Mouse (Mus musculus): ENCODE data around the gene Zfp467. TPM values are rescaled to one million over a fixed set of nuclear protein-coding genes. Genes with fewer than 3 reads are reported as not detected.

Gene Zfp467
- 14.9 TPM for polyA plus RNA-seq (2014; fragmentation: Illumina TruSeq; extraction: RNeasy Lipid Tissue Mini Kit (QIAGEN cat#74804); ENCODE audit: low read depth, low replicate concordance)

DNA sequence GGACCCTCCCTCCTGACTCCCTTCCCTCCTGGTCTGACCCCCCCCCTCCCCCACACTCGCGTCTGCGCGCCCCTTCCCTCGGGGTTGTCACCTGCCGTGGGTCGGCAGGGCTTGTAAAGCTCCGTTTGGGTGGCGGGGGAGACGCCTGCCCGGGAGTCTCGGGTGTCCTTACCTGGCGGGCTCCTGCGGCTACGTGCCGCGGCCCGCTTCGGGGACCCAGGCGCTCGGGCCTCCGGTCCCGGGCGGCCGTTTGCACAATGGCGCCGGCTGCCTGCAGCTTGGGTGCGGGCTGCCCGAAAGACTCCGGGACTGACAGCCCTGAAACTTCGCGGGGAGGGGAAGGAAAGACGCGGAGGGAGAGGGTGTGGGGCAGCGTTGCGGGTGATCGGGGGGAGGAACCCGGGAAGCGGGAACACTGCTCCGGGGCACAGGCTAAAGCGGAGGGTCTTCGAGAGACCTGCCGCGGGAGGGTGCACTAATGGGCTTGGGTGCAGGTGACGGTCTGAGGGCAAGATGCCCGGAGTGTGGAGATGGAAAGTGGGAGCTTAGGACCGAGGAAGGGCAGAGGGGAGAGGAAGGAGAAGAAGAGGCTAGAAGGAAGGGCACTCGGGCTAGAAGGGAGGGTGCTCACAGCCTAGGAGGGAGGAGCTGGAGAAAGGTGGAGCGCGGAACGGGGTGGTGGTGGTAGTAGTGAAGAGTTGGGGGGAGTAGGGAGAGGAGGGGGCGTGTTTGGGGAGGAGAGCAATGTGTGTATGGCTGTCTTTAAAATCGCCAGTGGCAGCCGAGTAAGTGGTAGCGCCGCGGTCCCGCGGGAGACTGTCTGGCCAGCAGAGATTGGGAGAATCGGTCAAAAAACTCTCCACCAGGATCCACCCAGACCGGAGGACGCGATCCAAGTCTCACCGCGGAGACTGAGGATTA lies at the start of gene Zfp467:
Zfp467 (minus strand) TSS at position 645 of the 921 bp plus-strand sequence.

DNA sequence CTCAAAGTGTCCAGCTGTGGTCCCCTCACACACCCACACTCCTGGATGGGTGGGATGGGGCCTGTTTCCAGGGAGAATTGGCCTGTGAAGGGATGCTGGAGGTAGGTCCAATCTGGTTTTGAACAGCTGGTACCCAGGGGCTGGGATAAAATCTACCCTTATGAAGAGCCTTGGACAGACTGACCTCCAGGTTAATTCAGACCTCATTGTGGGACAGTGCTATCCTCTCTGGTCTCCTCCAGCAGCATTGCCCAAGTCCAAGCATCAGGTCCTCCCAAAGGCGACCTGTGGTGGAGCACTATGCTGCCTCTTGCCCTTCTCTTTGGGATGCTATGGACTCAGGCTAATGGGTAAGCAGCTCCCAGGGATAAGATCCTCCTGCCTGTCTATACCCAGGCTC lies 2.3 kb upstream of the Zfp467 start, which contains the start of gene Sspo:
Sspo (plus strand) TSS at position 301 of the 400 bp plus-strand sequence.

DNA sequence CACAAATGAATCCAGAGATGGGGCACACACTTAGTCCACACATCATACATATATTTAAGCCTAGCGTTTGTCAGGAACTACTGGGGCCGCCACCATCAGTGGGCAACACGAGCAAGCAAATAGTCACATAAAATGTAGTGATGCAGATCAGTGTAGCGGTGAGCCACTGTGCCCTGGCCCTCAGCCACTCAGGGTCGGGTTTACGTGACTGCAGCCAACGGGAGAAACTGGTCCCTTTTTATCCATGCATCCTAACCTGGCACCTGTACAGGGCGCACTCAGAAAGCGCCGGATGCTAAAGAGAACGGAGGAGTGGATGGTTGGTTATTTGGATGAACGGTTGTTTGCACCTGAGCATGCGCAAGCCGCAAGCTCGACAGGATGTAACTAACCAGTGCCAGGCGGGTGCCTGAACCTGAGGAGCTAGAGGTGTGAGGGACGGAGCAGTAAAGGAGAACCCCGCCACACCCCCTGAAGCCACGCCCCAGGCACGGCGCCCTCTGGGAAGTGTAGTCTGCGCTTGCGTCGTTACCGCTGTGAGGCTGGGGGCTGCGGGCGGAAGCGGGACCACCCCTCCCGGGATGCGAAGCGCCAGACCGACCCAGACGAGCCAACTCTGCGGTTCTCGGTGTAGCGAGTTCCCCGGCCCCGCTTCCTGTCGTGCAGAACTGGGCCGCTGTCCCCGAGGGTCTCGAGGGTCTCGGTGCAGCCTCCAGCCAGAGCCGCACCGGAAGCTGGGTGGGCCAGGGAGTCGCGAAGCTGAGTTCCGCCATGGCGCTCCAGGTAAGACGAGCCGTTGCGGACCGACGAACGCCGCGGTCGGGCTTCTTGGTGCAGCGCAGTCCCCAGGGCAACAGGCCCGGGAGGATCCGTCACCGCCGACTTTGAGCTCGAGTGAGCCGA lies 50.3 kb downstream of the Zfp467 start, which contains the start of gene Krba1:
Krba1 (plus strand) TSS at position 482 of the 903 bp plus-strand sequence.

Other genes starting within 250 kb of the Zfp467 start
- 9.7 TPM for gene Krba1, start 50.2 kb downstream of the Zfp467 start, polyA plus RNA-seq (2014; fragmentation: Illumina TruSeq; extraction: RNeasy Lipid Tissue Mini Kit (QIAGEN cat#74804); ENCODE audit: low read depth, low replicate concordance)
- gene Sspo, start 2.4 kb upstream of the Zfp467 start, polyA plus RNA-seq (2014; fragmentation: Illumina TruSeq; extraction: RNeasy Lipid Tissue Mini Kit (QIAGEN cat#74804); ENCODE audit: low read depth, low replicate concordance): not detected
- 55.5 TPM for gene Atp6v0e2, start 91.8 kb upstream of the Zfp467 start, polyA plus RNA-seq (2014; fragmentation: Illumina TruSeq; extraction: RNeasy Lipid Tissue Mini Kit (QIAGEN cat#74804); ENCODE audit: low read depth, low replicate concordance)
- gene Lrrc61, start 109.0 kb upstream of the Zfp467 start, polyA plus RNA-seq (2014; fragmentation: Illumina TruSeq; extraction: RNeasy Lipid Tissue Mini Kit (QIAGEN cat#74804); ENCODE audit: low read depth, low replicate concordance): 8.5 TPM
- gene Rarres2, start 127.0 kb upstream of the Zfp467 start, polyA plus RNA-seq (2014; fragmentation: Illumina TruSeq; extraction: RNeasy Lipid Tissue Mini Kit (QIAGEN cat#74804); ENCODE audit: low read depth, low replicate concordance): 7.2 TPM
- gene Gm45021, start 143.8 kb upstream of the Zfp467 start, polyA plus RNA-seq (2014; fragmentation: Illumina TruSeq; extraction: RNeasy Lipid Tissue Mini Kit (QIAGEN cat#74804); ENCODE audit: low read depth, low replicate concordance): not detected
- gene Repin1, start 148.1 kb upstream of the Zfp467 start, polyA plus RNA-seq (2014; fragmentation: Illumina TruSeq; extraction: RNeasy Lipid Tissue Mini Kit (QIAGEN cat#74804); ENCODE audit: low read depth, low replicate concordance): 12.8 TPM
- gene Gm44965, start 148.1 kb upstream of the Zfp467 start, polyA plus RNA-seq (2014; fragmentation: Illumina TruSeq; extraction: RNeasy Lipid Tissue Mini Kit (QIAGEN cat#74804); ENCODE audit: low read depth, low replicate concordance): not detected
- gene Zfp775, start 156.2 kb upstream of the Zfp467 start, polyA plus RNA-seq (2014; fragmentation: Illumina TruSeq; extraction: RNeasy Lipid Tissue Mini Kit (QIAGEN cat#74804); ENCODE audit: low read depth, low replicate concordance): 0.12 TPM
- 0.35 TPM for gene AI854703, start 180.9 kb upstream of the Zfp467 start, polyA plus RNA-seq (2014; fragmentation: Illumina TruSeq; extraction: RNeasy Lipid Tissue Mini Kit (QIAGEN cat#74804); ENCODE audit: low read depth, low replicate concordance)
- 33.4 TPM for gene Gimap8, start 201.4 kb upstream of the Zfp467 start, polyA plus RNA-seq (2014; fragmentation: Illumina TruSeq; extraction: RNeasy Lipid Tissue Mini Kit (QIAGEN cat#74804); ENCODE audit: low read depth, low replicate concordance)
- 18.7 TPM for gene Gimap9, start 230.3 kb upstream of the Zfp467 start, polyA plus RNA-seq (2014; fragmentation: Illumina TruSeq; extraction: RNeasy Lipid Tissue Mini Kit (QIAGEN cat#74804); ENCODE audit: low read depth, low replicate concordance)
- gene Gimap4, start 238.7 kb upstream of the Zfp467 start, polyA plus RNA-seq (2014; fragmentation: Illumina TruSeq; extraction: RNeasy Lipid Tissue Mini Kit (QIAGEN cat#74804); ENCODE audit: low read depth, low replicate concordance): 218 TPM